Mouse (Mus musculus) liver, embryonic 14.5 days (tissue): Measurements from ENCODE around the gene Sgms1.

Experiments
- CTCF ChIP-seq: IDR thresholded peaks from 2 replicates; pipeline ENCODE4 v1.5.1; 2016; ENCODE audit warnings: antibody characterized with exemption, low read depth, control low read depth
- EP300 ChIP-seq: IDR thresholded peaks from 2 replicates; pipeline ENCODE4 v1.6.1; 2016; ENCODE audit warnings: antibody characterized with exemption, low read depth

DNA sequence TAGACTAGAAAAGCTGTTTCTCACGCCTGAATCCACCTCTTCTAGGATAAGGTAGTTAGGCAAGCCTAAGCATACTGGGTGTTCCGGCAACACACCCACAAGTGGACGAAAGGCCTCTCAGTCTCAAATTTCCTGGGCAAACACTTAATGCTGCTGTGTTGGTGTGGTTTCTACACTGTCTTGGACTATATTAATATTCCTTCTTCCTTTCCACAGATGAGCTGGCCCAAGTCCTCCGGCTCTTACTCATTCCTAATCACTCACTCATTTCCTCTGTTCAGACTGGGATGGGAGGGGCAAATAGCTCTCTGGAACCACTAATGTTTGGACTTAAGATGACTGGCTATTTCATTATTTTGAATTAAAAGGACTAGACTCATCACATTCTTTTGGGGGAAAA, 84.6 kb downstream of the Sgms1 start:
- TF ChIP-seq CTCF (no peak), EP300 (no peak)
